ENCODE assay signal across 8 mouse cellular contexts in genomic region chr6:146008450-146008981, GRCm38 (mm10).
DNase-seq lines count a peak whose midpoint lies in the region; ATAC-seq and TF ChIP-seq lines count a peak whose summit lies in the region.

No protein-coding gene starts in this region.

- H3K4me3 ChIP-seq in forebrain, embryonic 15.5 days = no peak overlapping the region

- H3K36me3 ChIP-seq in forebrain, embryonic 15.5 days = no peaks in the 10 kb centered on the region

- H3K27ac ChIP-seq in forebrain, embryonic 15.5 days (replicated peaks) = no peak overlapping the region

- H3K27me3 ChIP-seq in forebrain, embryonic 15.5 days = no peaks in the 10 kb centered on the region

- peak; percentile 32 for DNase-seq in kidney, postnatal 14 days
- no peak for DNase-seq in kidney, adult 11 months
- DNase-seq in brain, embryonic 14.5 days (ENCODE audit: low read depth) = peak; percentile 64
- DNase-seq in layer of hippocampus, postnatal 14 days (ENCODE audit: low spot score in 2 of 2) = peak; percentile 46 to 50
- peak; percentile 73 for DNase-seq in retina, postnatal 1 day
- no peak for DNase-seq in spleen, postnatal 10 days (ENCODE audit: low spot score in 2 of 2)
- no peak for DNase-seq in urinary bladder, postnatal 4 days (ENCODE audit: low spot score in 2 of 2)

- no peak for TF ChIP-seq POLR2A in brain, embryonic 14.5 days (IDR thresholded peaks at IDR 0.05; ENCODE audit: borderline replicate concordance, extremely low read depth, insufficient read depth, insufficient read length, poor library complexity, severe bottlenecking)

- H3K9ac ChIP-seq in forebrain, embryonic 15.5 days (replicated peaks) = no peak overlapping the region

- WGBS in forebrain, embryonic 15.5 days = 26% methylated on average over 5 of the region's 5 CpGs

- H3K4me2 ChIP-seq in forebrain, embryonic 15.5 days (replicated peaks) = no peak overlapping the region

- no peaks in the 10 kb centered on the region for H3K9me3 ChIP-seq in forebrain, embryonic 15.5 days

- 0 out of 2 replicates have a peak, but pooled peaks have one; percentile 55 for ATAC-seq in forebrain, embryonic 15.5 days (replicated peaks)

- peaks cover 7% of the 10 kb centered on the region for H3K4me1 ChIP-seq in forebrain, embryonic 15.5 days

- TF ChIP-seq CTCF in brain, embryonic 14.5 days (IDR thresholded peaks at IDR 0.05; ENCODE audit: borderline replicate concordance, extremely low read depth, insufficient read depth, insufficient read length) = peak; percentile 37; the same call in 1 of the 2 replicates

Comparison
In these comparisons a context has a peak if more than half of its experiments do, and no peak if none do; other contexts are left out.
1. DNase-seq: peak in kidney, postnatal 14 days (single experiment), brain, embryonic 14.5 days (single experiment), layer of hippocampus, postnatal 14 days (2 of 2) and retina, postnatal 1 day (single experiment); none in kidney, adult 11 months (single experiment), spleen, postnatal 10 days (0 of 2) and urinary bladder, postnatal 4 days (0 of 2).